Mouse (Mus musculus) lung, embryonic 15.5 days (tissue): ENCODE data around the gene Tm9sf2. TPM values are rescaled to one million over a fixed set of nuclear protein-coding genes. Genes with fewer than 3 reads are reported as not detected.

Source experiments
- ATAC-seq: fragments of 200-750 bp; cut with Nextera tagmentation; 2 replicates; pipeline ENCODE4 v1.8.0; 2017; ENCODE audit warnings: moderate number of reproducible peaks, borderline replicate concordance; ENCODE audit not compliant: low FRiP score, low TSS enrichment; ENCODE audit errors: extremely low read depth
- H3K27ac ChIP-seq: fragments of 300-500 bp; sonication (generic); 2 replicates; pipeline ENCODE4 v1.5.1; 2015; ENCODE audit warnings: moderate library complexity, mild to moderate bottlenecking, inconsistent platforms
- H3K27me3 ChIP-seq: fragments of 300-500 bp; sonication (generic); 2 replicates; pipeline ENCODE4 v1.6.1; 2015; ENCODE audit warnings: inconsistent platforms
- H3K36me3 ChIP-seq: fragments of 300-500 bp; sonication (generic); 2 replicates; pipeline ENCODE4 v1.6.1; 2015; ENCODE audit warnings: inconsistent platforms
- H3K4me1 ChIP-seq: fragments of 300-500 bp; sonication (generic); 2 replicates; pipeline ENCODE4 v1.6.1; 2015; ENCODE audit warnings: inconsistent platforms
- H3K4me2 ChIP-seq: fragments of 300-500 bp; sonication (generic); 2 replicates; pipeline ENCODE4 v1.6.1; 2015; ENCODE audit warnings: inconsistent platforms, mild to moderate bottlenecking, moderate library complexity
- H3K4me3 ChIP-seq: fragments of 300-500 bp; sonication (generic); 2 replicates; pipeline ENCODE4 v1.5.1; 2015; ENCODE audit warnings: mild to moderate bottlenecking, inconsistent platforms
- H3K9ac ChIP-seq: fragments of 300-500 bp; sonication (generic); 2 replicates; pipeline ENCODE4 v1.6.1; 2015; ENCODE audit warnings: inconsistent platforms
- H3K9me3 ChIP-seq: fragments of 300-500 bp; sonication (generic); 2 replicates; pipeline ENCODE4 v1.6.1; 2016; ENCODE audit warnings: inconsistent platforms
- WGBS: fragments of 180-500 bp; shearing (Covaris S2); methylation state at CpG from one replicate; pipeline ENCODE4 v1.1.7; 2015; 5-methylcytosine and 5-hydroxymethylcytosine counted together
- polyA plus RNA-seq: library from polyadenylated mRNA; unstranded; fragments of >200 nt; fragmentation: Nextera tagmentation; extraction: Ambion mirVana; gene quantifications from 2 replicates; pipeline ENCODE4 v1.2.1, GENCODE M21; 2015

Tm9sf2 gene
- polyA plus RNA-seq, 1 experiment from 2014 or later: 176 TPM

- no peaks in the 10 kb centered on the region for H3K27me3 ChIP-seq
- H3K4me3 ChIP-seq: no peak overlapping the region
- H3K4me1 ChIP-seq: peaks cover 11% of the 10 kb centered on the region
- no peaks in the 10 kb centered on the region for H3K36me3 ChIP-seq
- 56% methylated on average over 11 of the region's 11 CpGs for whole genome bisulfite sequencing
- no peak overlapping the region for H3K4me2 ChIP-seq
- H3K9ac ChIP-seq: no peak overlapping the region
- H3K9me3 ChIP-seq: no peaks in the 10 kb centered on the region
- no peak overlapping the region for H3K27ac ChIP-seq
- ATAC-seq: no peak
Observed at GRCm38 (mm10) chr14:122183974-122184373, 77.1 kb downstream of the Tm9sf2 start.

DNA sequence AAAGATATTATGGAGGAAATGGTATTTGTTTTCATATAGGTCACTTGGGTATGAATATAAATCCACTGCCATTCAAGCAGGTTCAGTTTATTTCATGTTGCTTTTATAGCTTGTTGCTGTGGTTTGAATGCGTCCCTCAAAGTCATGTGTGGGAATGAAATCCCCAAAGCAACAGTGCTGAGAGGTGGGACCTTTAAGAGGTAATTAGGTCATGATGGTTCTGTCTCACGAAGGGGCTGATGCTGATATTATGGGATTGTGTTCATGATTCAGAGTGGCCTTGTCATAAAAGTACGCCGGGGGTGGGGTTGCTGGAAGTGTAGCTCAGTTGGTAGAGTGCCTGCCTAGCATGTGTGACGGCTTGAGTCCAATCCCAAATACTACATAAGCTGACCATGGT is 81.4 kb downstream of the Tm9sf2 start:
- Histone ChIP-seq H3K9ac (no peak overlapping the region), H3K4me3 (no peak overlapping the region), H3K9me3 (no peaks in the 10 kb centered on the region), H3K36me3 (no peaks in the 10 kb centered on the region), H3K27me3 (no peaks in the 10 kb centered on the region), H3K27ac (no peak overlapping the region), H3K4me2 (no peak overlapping the region), H3K4me1 (no peaks in the 10 kb centered on the region)
- ATAC-seq: no peak
- WGBS: 78% methylated on average over 5 of the region's 5 CpGs

- Histone ChIP-seq H3K4me2 (no peak overlapping the region), H3K27ac (no peak overlapping the region), H3K27me3 (no peaks in the 10 kb centered on the region), H3K4me3 (no peak overlapping the region), H3K36me3 (no peaks in the 10 kb centered on the region), H3K4me1 (no peaks in the 10 kb centered on the region), H3K9ac (no peak overlapping the region), H3K9me3 (no peaks in the 10 kb centered on the region)
- WGBS: 72% methylated on average over 5 of the region's 5 CpGs
- no peak for ATAC-seq
Observed at GRCm38 (mm10) chr14:122189901-122190300, 83.1 kb downstream of the Tm9sf2 start.

- H3K27ac ChIP-seq: no peak overlapping the region
- no peak overlapping the region for H3K4me3 ChIP-seq
- H3K4me1 ChIP-seq: no peaks in the 10 kb centered on the region
- no peaks in the 10 kb centered on the region for H3K9me3 ChIP-seq
- no peak overlapping the region for H3K4me2 ChIP-seq
- no peaks in the 10 kb centered on the region for H3K36me3 ChIP-seq
- no peak for ATAC-seq
- no peak overlapping the region for H3K9ac ChIP-seq
- WGBS: 20% methylated on average over 2 of the region's 2 CpGs
- H3K27me3 ChIP-seq: no peaks in the 10 kb centered on the region
Observed at GRCm38 (mm10) chr14:122190527-122190926, 83.7 kb downstream of the Tm9sf2 start.

GRCm38 (mm10) chr14:122190941-122191510 is 84.2 kb downstream of the Tm9sf2 start:
- no peak overlapping the region for H3K4me3 ChIP-seq
- no peak overlapping the region for H3K4me2 ChIP-seq
- no peak for ATAC-seq
- no peak overlapping the region for H3K27ac ChIP-seq
- 8% methylated on average over 7 of the region's 7 CpGs for WGBS
- no peak overlapping the region for H3K9ac ChIP-seq
- no peaks in the 10 kb centered on the region for H3K36me3 ChIP-seq
- no peaks in the 10 kb centered on the region for H3K27me3 ChIP-seq
- H3K4me1 ChIP-seq: no peaks in the 10 kb centered on the region
- H3K9me3 ChIP-seq: no peaks in the 10 kb centered on the region

DNA sequence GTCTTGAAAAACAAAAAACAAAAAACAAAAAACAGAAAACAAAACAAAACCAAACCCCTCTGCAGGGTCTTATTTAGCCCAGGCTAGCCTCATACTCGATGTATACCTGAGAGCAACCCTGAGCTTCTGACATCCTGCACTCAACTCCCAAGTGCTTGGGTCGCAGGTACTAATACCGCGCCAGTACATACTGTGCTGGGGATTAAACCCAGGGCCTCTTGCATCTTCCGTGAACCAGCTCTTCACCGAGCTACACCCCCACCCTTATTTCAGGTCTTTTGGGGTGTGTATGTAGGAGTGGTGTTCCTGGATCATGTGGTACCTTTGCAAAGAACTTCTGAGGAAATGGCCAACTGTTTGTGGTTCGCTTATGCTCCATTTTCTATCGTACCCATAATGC is 87.8 kb downstream of the Tm9sf2 start:
- Histone ChIP-seq H3K27me3 (no peaks in the 10 kb centered on the region), H3K4me3 (no peak overlapping the region), H3K27ac (no peak overlapping the region), H3K4me2 (no peak overlapping the region), H3K9ac (no peak overlapping the region), H3K4me1 (no peaks in the 10 kb centered on the region), H3K36me3 (no peaks in the 10 kb centered on the region), H3K9me3 (no peaks in the 10 kb centered on the region)
- WGBS: 92% methylated on average over 8 of the region's 8 CpGs
- ATAC-seq: no peak

DNA sequence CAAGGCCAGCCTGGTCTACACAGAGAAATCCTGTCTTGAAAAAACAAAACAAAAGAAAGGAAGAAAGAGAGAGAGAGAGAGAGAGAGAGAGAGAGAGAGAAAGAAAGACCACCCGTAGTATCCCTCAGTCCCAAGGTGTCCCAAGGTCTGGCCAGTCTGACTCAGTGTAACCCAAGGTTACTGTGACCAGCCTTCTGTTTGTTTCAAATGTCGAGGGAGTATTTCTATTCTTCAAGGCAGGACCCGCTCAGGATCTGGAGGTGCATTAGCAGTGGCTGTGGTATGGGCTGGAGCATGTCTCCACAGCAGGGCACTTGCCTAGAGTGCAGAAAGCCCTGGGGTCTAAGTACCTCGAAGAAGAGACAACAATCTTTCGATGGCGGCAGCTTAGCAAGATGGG is 90.0 kb downstream of the Tm9sf2 start:
- no peaks in the 10 kb centered on the region for H3K27me3 ChIP-seq
- ATAC-seq: no peak
- no peaks in the 10 kb centered on the region for H3K4me1 ChIP-seq
- no peak overlapping the region for H3K4me2 ChIP-seq
- H3K9me3 ChIP-seq: no peaks in the 10 kb centered on the region
- no peaks in the 10 kb centered on the region for H3K36me3 ChIP-seq
- H3K27ac ChIP-seq: no peak overlapping the region
- WGBS: 71% methylated on average over 6 of the region's 6 CpGs
- no peak overlapping the region for H3K9ac ChIP-seq
- no peak overlapping the region for H3K4me3 ChIP-seq

- no peaks in the 10 kb centered on the region for H3K9me3 ChIP-seq
- H3K36me3 ChIP-seq: no peaks in the 10 kb centered on the region
- no peak overlapping the region for H3K4me2 ChIP-seq
- no peaks in the 10 kb centered on the region for H3K27me3 ChIP-seq
- H3K9ac ChIP-seq: no peak overlapping the region
- H3K27ac ChIP-seq: no peak overlapping the region
- ATAC-seq: no peak
- no peaks in the 10 kb centered on the region for H3K4me1 ChIP-seq
- 75% methylated on average over 14 of the region's 14 CpGs for WGBS
- H3K4me3 ChIP-seq: no peak overlapping the region
Observed at GRCm38 (mm10) chr14:122200247-122200885, 93.5 kb downstream of the Tm9sf2 start.

- H3K4me3 ChIP-seq: no peak overlapping the region
- no peak overlapping the region for H3K27ac ChIP-seq
- H3K9ac ChIP-seq: no peak overlapping the region
- no peaks in the 10 kb centered on the region for H3K36me3 ChIP-seq
- 50% methylated on average over 5 of the region's 5 CpGs for WGBS
- no peaks in the 10 kb centered on the region for H3K27me3 ChIP-seq
- ATAC-seq: no peak
- no peaks in the 10 kb centered on the region for H3K9me3 ChIP-seq
- no peak overlapping the region for H3K4me2 ChIP-seq
- H3K4me1 ChIP-seq: no peaks in the 10 kb centered on the region
Observed at GRCm38 (mm10) chr14:122209177-122209576, 102.3 kb downstream of the Tm9sf2 start.

Other genes with a start within 250 kb of the Tm9sf2 start
- 60.3 and 60.4 TPM in 2 replicates for gene Ubac2, start 228.4 kb upstream of the Tm9sf2 start, polyA plus RNA-seq
- 0.10 and 0.55 TPM in 2 replicates for gene Gpr18, start 191.3 kb upstream of the Tm9sf2 start, polyA plus RNA-seq
- gene Gpr183, start 141.8 kb upstream of the Tm9sf2 start, polyA plus RNA-seq: 2.9 and 3.2 TPM in 2 replicates
- gene Timm8a2, start 72.4 kb upstream of the Tm9sf2 start, polyA plus RNA-seq: not detected in 2 replicates
- gene Clybl, start 74.7 kb downstream of the Tm9sf2 start, polyA plus RNA-seq: 19.3 and 20.4 TPM in 2 replicates